Mouse (Mus musculus): ENCODE data around the gene Fstl4. TPM values are rescaled to one million over a fixed set of nuclear protein-coding genes. Genes with fewer than 3 reads are reported as not detected.

Gene Fstl4
- polyA plus RNA-seq, 1 experiment from 2014 or later: 1.5 TPM

GRCm38 (mm10) chr11:52875916-52876765, 111.7 kb downstream of the Fstl4 start:
- peaks cover 4% of the 10 kb centered on the region for H3K4me1 ChIP-seq
- no peak for ATAC-seq (replicated peaks; ENCODE audit: low FRiP score)
- H3K4me3 ChIP-seq (replicated peaks): no peak overlapping the region
- no peak overlapping the region for H3K27ac ChIP-seq
- H3K27me3 ChIP-seq: no peaks in the 10 kb centered on the region
- 86% methylated on average over 19 of the region's 19 CpGs for WGBS
- no peaks in the 10 kb centered on the region for H3K36me3 ChIP-seq
- no peak overlapping the region for H3K4me2 ChIP-seq
- H3K9ac ChIP-seq: no peak overlapping the region
- no peaks in the 10 kb centered on the region for H3K9me3 ChIP-seq (replicated peaks)

- no peaks in the 10 kb centered on the region for H3K36me3 ChIP-seq
- no peaks in the 10 kb centered on the region for H3K9me3 ChIP-seq (replicated peaks)
- 44% methylated on average over 2 of the region's 2 CpGs for WGBS
- H3K27ac ChIP-seq: no peak overlapping the region
- H3K4me1 ChIP-seq: peaks cover 6% of the 10 kb centered on the region
- no peak overlapping the region for H3K9ac ChIP-seq
- ATAC-seq (replicated peaks; ENCODE audit: low FRiP score): no peak
- H3K4me2 ChIP-seq: no peak overlapping the region
- no peaks in the 10 kb centered on the region for H3K27me3 ChIP-seq
- H3K4me3 ChIP-seq (replicated peaks): no peak overlapping the region
Measured at GRCm38 (mm10) chr11:52877662-52878061, 113.2 kb downstream of the Fstl4 start.

- H3K36me3 ChIP-seq: no peaks in the 10 kb centered on the region
- no peak for ATAC-seq (replicated peaks; ENCODE audit: low FRiP score)
- WGBS: 86% methylated on average over 2 of the region's 2 CpGs
- H3K4me1 ChIP-seq: peaks cover 6% of the 10 kb centered on the region
- no peak overlapping the region for H3K9ac ChIP-seq
- H3K9me3 ChIP-seq (replicated peaks): no peaks in the 10 kb centered on the region
- H3K27ac ChIP-seq: no peak overlapping the region
- H3K27me3 ChIP-seq: no peaks in the 10 kb centered on the region
- no peak overlapping the region for H3K4me3 ChIP-seq (replicated peaks)
- no peak overlapping the region for H3K4me2 ChIP-seq
Measured at GRCm38 (mm10) chr11:52879958-52880357, 115.5 kb downstream of the Fstl4 start.

- H3K4me2 ChIP-seq: no peak overlapping the region
- no peaks in the 10 kb centered on the region for H3K36me3 ChIP-seq
- WGBS: 21% methylated on average over 6 of the region's 6 CpGs
- H3K4me3 ChIP-seq (replicated peaks): no peak overlapping the region
- no peaks in the 10 kb centered on the region for H3K9me3 ChIP-seq (replicated peaks)
- H3K27me3 ChIP-seq: no peaks in the 10 kb centered on the region
- H3K9ac ChIP-seq: no peak overlapping the region
- no peak for ATAC-seq (replicated peaks; ENCODE audit: low FRiP score)
- no peak overlapping the region for H3K27ac ChIP-seq
- H3K4me1 ChIP-seq: peaks cover 11% of the 10 kb centered on the region; the same call in 1 of the 2 replicates
Measured at GRCm38 (mm10) chr11:52886559-52887303, 122.3 kb downstream of the Fstl4 start.

- Histone ChIP-seq H3K4me2 (no peak overlapping the region), H3K4me1 (peaks cover 11% of the 10 kb centered on the region; the same call in 1 of the 2 replicates), H3K4me3 (replicated peaks) (no peak overlapping the region), H3K27ac (no peak overlapping the region), H3K27me3 (no peaks in the 10 kb centered on the region), H3K9me3 (replicated peaks) (no peaks in the 10 kb centered on the region), H3K36me3 (no peaks in the 10 kb centered on the region), H3K9ac (no peak overlapping the region)
- no peak for ATAC-seq (replicated peaks; ENCODE audit: low FRiP score)
- WGBS: 20% methylated on average over 6 of the region's 6 CpGs
Measured at GRCm38 (mm10) chr11:52888150-52888549, 123.7 kb downstream of the Fstl4 start.

- Histone ChIP-seq H3K4me1 (peaks cover 11% of the 10 kb centered on the region; the same call in 1 of the 2 replicates), H3K4me2 (no peak overlapping the region), H3K27me3 (no peaks in the 10 kb centered on the region), H3K36me3 (no peaks in the 10 kb centered on the region), H3K9ac (no peak overlapping the region), H3K27ac (no peak overlapping the region), H3K4me3 (replicated peaks) (no peak overlapping the region), H3K9me3 (replicated peaks) (no peaks in the 10 kb centered on the region)
- WGBS: 78% methylated on average over 4 of the region's 4 CpGs
- ATAC-seq (replicated peaks; ENCODE audit: low FRiP score): no peak
Measured at GRCm38 (mm10) chr11:52889527-52889926, 125.1 kb downstream of the Fstl4 start.

- ATAC-seq (replicated peaks; ENCODE audit: low FRiP score): no peak
- Histone ChIP-seq H3K4me3 (replicated peaks) (no peak overlapping the region), H3K9ac (no peak overlapping the region), H3K9me3 (replicated peaks) (no peaks in the 10 kb centered on the region), H3K4me1 (peaks cover 11% of the 10 kb centered on the region; the same call in 1 of the 2 replicates), H3K27me3 (no peaks in the 10 kb centered on the region), H3K4me2 (no peak overlapping the region), H3K27ac (no peak overlapping the region), H3K36me3 (no peaks in the 10 kb centered on the region)
- WGBS: 87% methylated on average over 7 of the region's 7 CpGs
Measured at GRCm38 (mm10) chr11:52890156-52890555, 125.7 kb downstream of the Fstl4 start.

- H3K4me3 ChIP-seq (replicated peaks): no peak overlapping the region
- no peaks in the 10 kb centered on the region for H3K27me3 ChIP-seq
- WGBS: 85% methylated on average over 5 of the region's 5 CpGs
- H3K27ac ChIP-seq: no peak overlapping the region
- H3K36me3 ChIP-seq: no peaks in the 10 kb centered on the region
- ATAC-seq (replicated peaks; ENCODE audit: low FRiP score): no peak
- no peaks in the 10 kb centered on the region for H3K9me3 ChIP-seq (replicated peaks)
- H3K4me1 ChIP-seq: 0 out of 2 replicates have a peak, but pooled peaks cover 2% of the 10 kb centered on the region
- no peak overlapping the region for H3K9ac ChIP-seq
- H3K4me2 ChIP-seq: no peak overlapping the region
Measured at GRCm38 (mm10) chr11:52904101-52904500, 139.7 kb downstream of the Fstl4 start.

- H3K4me2 ChIP-seq: no peak overlapping the region
- ATAC-seq (replicated peaks; ENCODE audit: low FRiP score): no peak
- H3K4me3 ChIP-seq (replicated peaks): no peak overlapping the region
- H3K9ac ChIP-seq: no peak overlapping the region
- H3K27ac ChIP-seq: no peak overlapping the region
- H3K36me3 ChIP-seq: no peaks in the 10 kb centered on the region
- 64% methylated on average over 7 of the region's 7 CpGs for WGBS
- 0 out of 2 replicates have a peak, but pooled peaks cover 2% of the 10 kb centered on the region for H3K4me1 ChIP-seq
- no peaks in the 10 kb centered on the region for H3K27me3 ChIP-seq
- H3K9me3 ChIP-seq (replicated peaks): no peaks in the 10 kb centered on the region
Measured at GRCm38 (mm10) chr11:52910788-52911187, 146.4 kb downstream of the Fstl4 start.

GRCm38 (mm10) chr11:52914431-52914830, 150.0 kb downstream of the Fstl4 start:
- H3K27ac ChIP-seq: no peak overlapping the region
- ATAC-seq (replicated peaks; ENCODE audit: low FRiP score): no peak
- H3K9ac ChIP-seq: no peak overlapping the region
- H3K36me3 ChIP-seq: no peaks in the 10 kb centered on the region
- H3K9me3 ChIP-seq (replicated peaks): no peaks in the 10 kb centered on the region
- no peak overlapping the region for H3K4me3 ChIP-seq (replicated peaks)
- WGBS: 69% methylated on average over 6 of the region's 6 CpGs
- 0 out of 2 replicates have a peak, but pooled peaks cover 3% of the 10 kb centered on the region for H3K27me3 ChIP-seq
- H3K4me1 ChIP-seq: peaks cover 3% of the 10 kb centered on the region
- H3K4me2 ChIP-seq: no peak overlapping the region

- no peaks in the 10 kb centered on the region for H3K9me3 ChIP-seq (replicated peaks)
- ATAC-seq (replicated peaks; ENCODE audit: low FRiP score): no peak
- WGBS: 95% methylated on average over 2 of the region's 2 CpGs
- H3K9ac ChIP-seq: no peak overlapping the region
- no peak overlapping the region for H3K4me2 ChIP-seq
- no peak overlapping the region for H3K27ac ChIP-seq
- H3K36me3 ChIP-seq: no peaks in the 10 kb centered on the region
- H3K27me3 ChIP-seq: 0 out of 2 replicates have a peak, but pooled peaks cover 3% of the 10 kb centered on the region
- no peak overlapping the region for H3K4me3 ChIP-seq (replicated peaks)
- H3K4me1 ChIP-seq: peaks cover 8% of the 10 kb centered on the region
Measured at GRCm38 (mm10) chr11:52915648-52916047, 151.2 kb downstream of the Fstl4 start.

All from kidney, embryonic 15.5 days (tissue).